Mouse (Mus musculus): Measurements from ENCODE around the gene Crispld2. TPM values are rescaled to one million over a fixed set of nuclear protein-coding genes. Genes with fewer than 3 reads are reported as not detected.
A peak's percentile ranks its signal among the peaks of the same experiment; 100 is the strongest.

Crispld2 gene
- total RNA-seq, 2 experiments from 2014 or later: 1.8 to 2.3 TPM

- intact Hi-C loops (cut with DNase I): no loop called here
- DNase-seq (ENCODE audit: low spot score in 2 of 2): no peak
Observed at GRCm38 (mm10) chr8:120094801-120095200, 102.6 kb downstream of the Crispld2 start.

- no peak for DNase-seq (ENCODE audit: low spot score in 2 of 2)
- intact Hi-C loops (cut with DNase I): no loop called here
Observed at GRCm38 (mm10) chr8:120096486-120096885, 104.2 kb downstream of the Crispld2 start.

- intact Hi-C loops (cut with DNase I): no loop called here
Observed at GRCm38 (mm10) chr8:120100388-120101067, 108.3 kb downstream of the Crispld2 start.

GRCm38 (mm10) chr8:120101068-120101972 is 109.1 kb downstream of the Crispld2 start, which contains the start of gene Zdhhc7:
Gene Zdhhc7, minus strand, starts transcription at chr8:120101482.
- peak; percentile 84 to 86 for DNase-seq (ENCODE audit: low spot score in 2 of 2)
- intact Hi-C loops (cut with DNase I): no loop called here

More at GRCm38 (mm10) chr8:120100388-120101067, 108.3 kb downstream of the Crispld2 start:
- no peak for DNase-seq (ENCODE audit: low spot score in 2 of 2)

Other genes starting within 250 kb of the Crispld2 start
- 10 to 100 TPM; 17.3 to 19.0 TPM for gene Tldc1, start 214.0 kb upstream of the Crispld2 start, total RNA-seq (2021)
- gene Cotl1, start 151.9 kb upstream of the Crispld2 start, total RNA-seq (2021): 10 to 100 TPM; 65.0 to 67.4 TPM
- 1 to 10 TPM; 6.0 to 7.3 TPM for gene Klhl36, start 130.2 kb upstream of the Crispld2 start, total RNA-seq (2021)
- 10 to 100 TPM; 82.2 to 95.2 TPM for gene Usp10, start 82.1 kb upstream of the Crispld2 start, total RNA-seq (2021)
- gene Gm20388, start 81.6 kb upstream of the Crispld2 start, total RNA-seq (2021): 1 to 10 TPM; 2.8 to 7.3 TPM
- 10 to 100 TPM; 36.0 to 44.1 TPM for gene Zdhhc7, start 109.0 kb downstream of the Crispld2 start, total RNA-seq (2021)
- 100 to 1,000 TPM; 134 to 145 TPM for gene 6430548M08Rik, start 121.7 kb downstream of the Crispld2 start, total RNA-seq (2021)
- under 1 TPM in 1 of 2 experiments, not detected in 1; 0.47 TPM for gene Fam92b, start 185.0 kb downstream of the Crispld2 start, total RNA-seq (2021)
- gene Gse1, start 236.0 kb downstream of the Crispld2 start, total RNA-seq (2021): 10 to 100 TPM; 49.0 to 57.3 TPM

Data from left cerebral cortex, postnatal 14 days (tissue).